Mouse (Mus musculus): ENCODE measurements at regions not wholly inside any gene's neighbourhood (a gene's known extent, or its start where the extent isn't known, plus 50 kb on each side); places are given as distances from the start of the nearest gene placed in this dataset.
A peak's percentile ranks its signal among the peaks of the same experiment; 100 is the strongest.

GRCm38 (mm10) chr8:8484546-8484945, 176.5 kb downstream of the Efnb2 start:
- no peak overlapping the region for H3K4me3 ChIP-seq (ENCODE audit: low read depth, low read length)
- TF ChIP-seq CTCF (IDR thresholded peaks at IDR 0.05; ENCODE audit: low read depth, low read length) (no peak), EP300 (IDR thresholded peaks at IDR 0.05; ENCODE audit: insufficient read depth, low read depth, low read length) (peak; percentile 65; the same call in 1 of the 2 replicates), POLR2A (IDR thresholded peaks at IDR 0.05; ENCODE audit: insufficient read depth, low read length) (no peak)
- peaks cover 10% of the 10 kb centered on the region for H3K4me1 ChIP-seq (ENCODE audit: control insufficient read depth, insufficient read depth, low read length)
- no peaks in the 10 kb centered on the region for H3K27me3 ChIP-seq (ENCODE audit: control insufficient read depth, insufficient read depth, low read length, poor library complexity, severe bottlenecking)
- peak overlapping the region; percentile 88 for H3K27ac ChIP-seq (ENCODE audit: insufficient read depth, low read length)
- H3K9ac ChIP-seq (ENCODE audit: low read depth, poor library complexity, severe bottlenecking): no peak overlapping the region
- H3K36me3 ChIP-seq (ENCODE audit: control insufficient read depth, insufficient read depth, low read length, poor library complexity, severe bottlenecking): no peaks in the 10 kb centered on the region
- H3K9me3 ChIP-seq (replicated peaks; ENCODE audit: control insufficient read depth, insufficient read depth, low read length, poor library complexity, severe bottlenecking): no peaks in the 10 kb centered on the region

- H3K27ac ChIP-seq (ENCODE audit: insufficient read depth, low read length): no peak overlapping the region
- no peaks in the 10 kb centered on the region for H3K9me3 ChIP-seq (replicated peaks; ENCODE audit: control insufficient read depth, insufficient read depth, low read length, poor library complexity, severe bottlenecking)
- H3K4me3 ChIP-seq (ENCODE audit: low read depth, low read length): no peak overlapping the region
- no peaks in the 10 kb centered on the region for H3K36me3 ChIP-seq (ENCODE audit: control insufficient read depth, insufficient read depth, low read length, poor library complexity, severe bottlenecking)
- H3K9ac ChIP-seq (ENCODE audit: low read depth, poor library complexity, severe bottlenecking): no peak overlapping the region
- TF ChIP-seq CTCF (IDR thresholded peaks at IDR 0.05; ENCODE audit: low read depth, low read length) (no peak), EP300 (IDR thresholded peaks at IDR 0.05; ENCODE audit: insufficient read depth, low read depth, low read length) (no peak), POLR2A (IDR thresholded peaks at IDR 0.05; ENCODE audit: insufficient read depth, low read length) (no peak)
- peaks cover 9% of the 10 kb centered on the region for H3K4me1 ChIP-seq (ENCODE audit: control insufficient read depth, insufficient read depth, low read length)
- H3K27me3 ChIP-seq (ENCODE audit: control insufficient read depth, insufficient read depth, low read length, poor library complexity, severe bottlenecking): no peaks in the 10 kb centered on the region
Measured at GRCm38 (mm10) chr8:8482707-8483480, 178.1 kb downstream of the Efnb2 start.

- TF ChIP-seq POLR2A (IDR thresholded peaks at IDR 0.05; ENCODE audit: insufficient read depth, low read length) (no peak), EP300 (IDR thresholded peaks at IDR 0.05; ENCODE audit: insufficient read depth, low read depth, low read length) (no peak), CTCF (IDR thresholded peaks at IDR 0.05; ENCODE audit: low read depth, low read length) (no peak)
- Histone ChIP-seq H3K9ac (ENCODE audit: low read depth, poor library complexity, severe bottlenecking) (no peak overlapping the region), H3K27me3 (ENCODE audit: control insufficient read depth, insufficient read depth, low read length, poor library complexity, severe bottlenecking) (no peaks in the 10 kb centered on the region), H3K27ac (ENCODE audit: insufficient read depth, low read length) (no peak overlapping the region), H3K36me3 (ENCODE audit: control insufficient read depth, insufficient read depth, low read length, poor library complexity, severe bottlenecking) (no peaks in the 10 kb centered on the region), H3K4me3 (ENCODE audit: low read depth, low read length) (no peak overlapping the region), H3K4me1 (ENCODE audit: control insufficient read depth, insufficient read depth, low read length) (peaks cover 2% of the 10 kb centered on the region), H3K9me3 (replicated peaks; ENCODE audit: control insufficient read depth, insufficient read depth, low read length, poor library complexity, severe bottlenecking) (no peaks in the 10 kb centered on the region)
Measured at GRCm38 (mm10) chr8:8477456-8477855, 183.6 kb downstream of the Efnb2 start.

GRCm38 (mm10) chr8:8468552-8468951, 192.5 kb downstream of the Efnb2 start:
- no peaks in the 10 kb centered on the region for H3K27me3 ChIP-seq (ENCODE audit: control insufficient read depth, insufficient read depth, low read length, poor library complexity, severe bottlenecking)
- no peak overlapping the region for H3K4me3 ChIP-seq (ENCODE audit: low read depth, low read length)
- H3K36me3 ChIP-seq (ENCODE audit: control insufficient read depth, insufficient read depth, low read length, poor library complexity, severe bottlenecking): no peaks in the 10 kb centered on the region
- no peaks in the 10 kb centered on the region for H3K4me1 ChIP-seq (ENCODE audit: control insufficient read depth, insufficient read depth, low read length)
- TF ChIP-seq POLR2A (IDR thresholded peaks at IDR 0.05; ENCODE audit: insufficient read depth, low read length) (no peak), CTCF (IDR thresholded peaks at IDR 0.05; ENCODE audit: low read depth, low read length) (no peak), EP300 (IDR thresholded peaks at IDR 0.05; ENCODE audit: insufficient read depth, low read depth, low read length) (no peak)
- H3K27ac ChIP-seq (ENCODE audit: insufficient read depth, low read length): no peak overlapping the region
- no peaks in the 10 kb centered on the region for H3K9me3 ChIP-seq (replicated peaks; ENCODE audit: control insufficient read depth, insufficient read depth, low read length, poor library complexity, severe bottlenecking)
- H3K9ac ChIP-seq (ENCODE audit: low read depth, poor library complexity, severe bottlenecking): no peak overlapping the region

GRCm38 (mm10) chr8:8466526-8467244, 194.4 kb downstream of the Efnb2 start:
- Histone ChIP-seq H3K36me3 (ENCODE audit: control insufficient read depth, insufficient read depth, low read length, poor library complexity, severe bottlenecking) (no peaks in the 10 kb centered on the region), H3K27me3 (ENCODE audit: control insufficient read depth, insufficient read depth, low read length, poor library complexity, severe bottlenecking) (no peaks in the 10 kb centered on the region), H3K27ac (ENCODE audit: insufficient read depth, low read length) (no peak overlapping the region), H3K9me3 (replicated peaks; ENCODE audit: control insufficient read depth, insufficient read depth, low read length, poor library complexity, severe bottlenecking) (no peaks in the 10 kb centered on the region), H3K9ac (ENCODE audit: low read depth, poor library complexity, severe bottlenecking) (no peak overlapping the region), H3K4me1 (ENCODE audit: control insufficient read depth, insufficient read depth, low read length) (no peaks in the 10 kb centered on the region), H3K4me3 (ENCODE audit: low read depth, low read length) (no peak overlapping the region)
- TF ChIP-seq POLR2A (IDR thresholded peaks at IDR 0.05; ENCODE audit: insufficient read depth, low read length): no peak
- TF ChIP-seq EP300 (IDR thresholded peaks at IDR 0.05; ENCODE audit: insufficient read depth, low read depth, low read length): no peak
- TF ChIP-seq CTCF (IDR thresholded peaks at IDR 0.05; ENCODE audit: low read depth, low read length): no peak

- no peak overlapping the region for H3K9ac ChIP-seq (ENCODE audit: low read depth, poor library complexity, severe bottlenecking)
Measured at GRCm38 (mm10) chr8:8462455-8462854, 198.6 kb downstream of the Efnb2 start.

More at GRCm38 (mm10) chr8:8462455-8462854, 198.6 kb downstream of the Efnb2 start:
- Histone ChIP-seq H3K9me3 (replicated peaks; ENCODE audit: control insufficient read depth, insufficient read depth, low read length, poor library complexity, severe bottlenecking) (no peaks in the 10 kb centered on the region), H3K27ac (ENCODE audit: insufficient read depth, low read length) (no peak overlapping the region), H3K4me3 (ENCODE audit: low read depth, low read length) (no peak overlapping the region), H3K27me3 (ENCODE audit: control insufficient read depth, insufficient read depth, low read length, poor library complexity, severe bottlenecking) (no peaks in the 10 kb centered on the region), H3K36me3 (ENCODE audit: control insufficient read depth, insufficient read depth, low read length, poor library complexity, severe bottlenecking) (no peaks in the 10 kb centered on the region), H3K4me1 (ENCODE audit: control insufficient read depth, insufficient read depth, low read length) (no peaks in the 10 kb centered on the region)
- TF ChIP-seq EP300 (IDR thresholded peaks at IDR 0.05; ENCODE audit: insufficient read depth, low read depth, low read length) (no peak), CTCF (IDR thresholded peaks at IDR 0.05; ENCODE audit: low read depth, low read length) (no peak), POLR2A (IDR thresholded peaks at IDR 0.05; ENCODE audit: insufficient read depth, low read length) (no peak)
